ENCODE assay signal across 14 mouse cellular contexts in the genomic region with DNA sequence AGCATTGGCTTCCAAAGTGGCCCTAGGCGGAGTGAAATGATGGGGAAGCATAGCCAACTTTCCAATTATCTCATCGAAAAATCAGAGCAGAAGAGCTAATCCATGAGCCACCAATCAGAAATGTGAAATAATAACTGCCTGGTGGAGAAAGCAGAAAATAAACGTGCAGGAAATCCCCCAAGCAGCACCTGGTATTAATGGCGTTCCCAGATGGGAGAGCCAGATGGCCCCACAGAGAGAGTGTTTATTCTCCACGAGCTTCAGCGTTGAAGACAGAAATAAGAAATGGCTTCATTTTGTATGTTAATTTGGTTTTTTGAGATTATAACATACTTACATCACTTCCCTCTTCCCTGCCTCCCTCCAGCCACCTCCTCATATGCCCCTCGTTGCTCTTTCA. TPM values are rescaled to one million over a fixed set of nuclear protein-coding genes. Genes with fewer than 3 reads are reported as not detected.
DNase-seq lines count a peak whose midpoint lies in the region; ATAC-seq lines count a peak whose summit lies in the region.
"Had no signal": no experiment of that assay in that cellular context is flagged by ENCODE, and none has a peak within 500 bp of the region (broad histone marks: within the 10 kb centered on the region; RNA-seq: fewer than 3 reads in every experiment).

No protein-coding gene starts in this region.

- H3K27ac ChIP-seq in limb, embryonic 11.5 days (replicated peaks; ENCODE audit: low read depth, low read length): no peak overlapping the region
- no peak overlapping the region for H3K27ac ChIP-seq in limb, embryonic 10.5 days
- H3K27ac ChIP-seq in heart, embryonic 12.5 days (ENCODE audit: poor library complexity, severe bottlenecking): no peak overlapping the region
- H3K27ac ChIP-seq: hindbrain, embryonic 14.5 days; kidney, embryonic 15.5 days; stomach, postnatal 0 days had no signal

- H3K4me3 ChIP-seq in limb, embryonic 11.5 days (ENCODE audit: low read depth, low read length): no peak overlapping the region
- no peak overlapping the region for H3K4me3 ChIP-seq in limb, embryonic 10.5 days
- no peak overlapping the region for H3K4me3 ChIP-seq in heart, embryonic 12.5 days
- H3K4me3 ChIP-seq: kidney, embryonic 15.5 days had no signal

- no peak overlapping the region for H3K4me2 ChIP-seq in limb, embryonic 11.5 days (ENCODE audit: low read depth, severe bottlenecking)
- no peak overlapping the region for H3K4me2 ChIP-seq in heart, embryonic 12.5 days
- H3K4me2 ChIP-seq: hindbrain, embryonic 14.5 days; kidney, embryonic 15.5 days had no signal

- DNase-seq in limb, embryonic 11.5 days (ENCODE audit: low spot score): peak; percentile 31
- DNase-seq in limb, embryonic 10.5 days (ENCODE audit: low spot score): no peak
- DNase-seq in cerebellum, postnatal 25 days: peak; percentile 63 to 73
- peak; percentile 78 to 92 for DNase-seq in layer of hippocampus, postnatal 14 days (ENCODE audit: low spot score in 2 of 2)
- no peak for DNase-seq in Muller cell, postnatal 12 days (ENCODE audit: inconsistent ontology term)
- DNase-seq in adrenal gland, postnatal 14 days: no peak
- DNase-seq: heart, adult 18-20 months; lung, postnatal 14 days had no signal

- no peaks in the 10 kb centered on the region for H3K36me3 ChIP-seq in limb, embryonic 11.5 days (ENCODE audit: control insufficient read depth, insufficient read depth, low read length)
- H3K36me3 ChIP-seq in limb, embryonic 10.5 days: no peaks in the 10 kb centered on the region
- no peaks in the 10 kb centered on the region for H3K36me3 ChIP-seq in heart, embryonic 12.5 days
- H3K36me3 ChIP-seq: kidney, embryonic 15.5 days had no signal

- no peaks in the 10 kb centered on the region for H3K4me1 ChIP-seq in limb, embryonic 11.5 days (ENCODE audit: control insufficient read depth, insufficient read depth, low read length)
- H3K4me1 ChIP-seq in limb, embryonic 10.5 days: peaks cover 14% of the 10 kb centered on the region; the same call in 1 of the 2 replicates
- H3K4me1 ChIP-seq in heart, embryonic 12.5 days (replicated peaks): 0 out of 2 replicates have a peak, but pooled peaks cover 5% of the 10 kb centered on the region
- H3K4me1 ChIP-seq: kidney, embryonic 15.5 days had no signal

- WGBS in limb, embryonic 11.5 days: 51% methylated on average over 7 of the region's 7 CpGs
- WGBS in limb, embryonic 10.5 days: 71% methylated on average over 7 of the region's 7 CpGs
- 81% methylated on average over 7 of the region's 7 CpGs for WGBS in heart, embryonic 12.5 days

- no peak overlapping the region for H3K9ac ChIP-seq in limb, embryonic 11.5 days (ENCODE audit: low read length)
- H3K9ac ChIP-seq in heart, embryonic 12.5 days: no peak overlapping the region
- H3K9ac ChIP-seq: hindbrain, embryonic 14.5 days; kidney, embryonic 15.5 days had no signal

- ATAC-seq in limb, embryonic 11.5 days (ENCODE audit: insufficient number of reproducible peaks, low FRiP score, low TSS enrichment, low read depth): no peak
- ATAC-seq in heart, embryonic 12.5 days (ENCODE audit: insufficient number of reproducible peaks, low FRiP score): no peak

- H3K27me3 ChIP-seq in limb, embryonic 11.5 days (ENCODE audit: control insufficient read depth, insufficient read depth, low read length): no peaks in the 10 kb centered on the region
- no peaks in the 10 kb centered on the region for H3K27me3 ChIP-seq in limb, embryonic 10.5 days (ENCODE audit: low read depth, poor library complexity, severe bottlenecking)
- H3K27me3 ChIP-seq in heart, embryonic 12.5 days (replicated peaks): no peaks in the 10 kb centered on the region
- H3K27me3 ChIP-seq: kidney, embryonic 15.5 days had no signal

- no peaks in the 10 kb centered on the region for H3K9me3 ChIP-seq in limb, embryonic 11.5 days (ENCODE audit: control insufficient read depth, low read length)
- H3K9me3 ChIP-seq in limb, embryonic 10.5 days (replicated peaks): no peaks in the 10 kb centered on the region
- H3K9me3 ChIP-seq in heart, embryonic 12.5 days (replicated peaks): no peaks in the 10 kb centered on the region
- H3K9me3 ChIP-seq: kidney, embryonic 15.5 days had no signal

RNA-seq across cellular contexts. Expression of gene Tgm3, which starts 13.7 kb away (rescaled TPM):
- polyA plus RNA-seq in limb, embryonic 11.5 days (2014; fragmentation: Nextera tagmentation; extraction: Ambion mirVana): 0.12 TPM in 1 of 2 replicates, not detected in the other
- 0.10 TPM in 1 of 2 replicates, not detected in the other for polyA plus RNA-seq in limb, embryonic 10.5 days (2016; fragmentation: Nextera tagmentation; extraction: Ambion mirVana)
- total RNA-seq in layer of hippocampus, postnatal 14 days (2021): under 1 TPM; 0.88 to 0.91 TPM
- 0.04 TPM in 1 of 2 replicates, not detected in the other for polyA plus RNA-seq in heart, embryonic 12.5 days (2016; fragmentation: Nextera tagmentation; extraction: Ambion mirVana)
- 1.1 and 1.7 TPM in 2 replicates for total RNA-seq in adrenal gland, postnatal 14 days (2021)
- total RNA-seq: CH12.LX; liver, adult 2 months had no signal
- polyA plus RNA-seq: kidney, embryonic 15.5 days had no signal

Comparison
In these comparisons a context has a peak if more than half of its experiments do, and no peak if none do; other contexts are left out.
1. DNase-seq: peak in limb, embryonic 11.5 days (single experiment), cerebellum, postnatal 25 days (2 of 2) and layer of hippocampus, postnatal 14 days (2 of 2); none in limb, embryonic 10.5 days (single experiment), Muller cell, postnatal 12 days (single experiment) and adrenal gland, postnatal 14 days (single experiment).